Mouse (Mus musculus) CH12.LX (cell line): Measurements from ENCODE around the gene Gm20661.

Experiments used
- CHD1 ChIP-seq: IDR thresholded peaks from 2 replicates; pipeline ENCODE4 v1.6.1; 2012; ENCODE audit warnings: low read depth, low read length, improper control_type of control experiment, inconsistent platforms
- CHD2 ChIP-seq: IDR thresholded peaks from 2 replicates; pipeline ENCODE4 v1.6.1; 2011; ENCODE audit warnings: low read length, improper control_type of control experiment
- CTCF ChIP-seq, 2 experiments: IDR thresholded peaks in 1 of 2; conservative IDR thresholded peaks in 1 of 2; 2 replicates each; pipeline ENCODE4 v1.5.1; 2011 to 2012; ENCODE audit warnings: low read depth in 2 of 2, low read length in 2 of 2, improper control_type of control experiment in 1 of 2, inconsistent platforms in 1 of 2, mild to moderate bottlenecking in 1 of 2, moderate library complexity in 1 of 2
- E2F4 ChIP-seq: IDR thresholded peaks from 2 replicates; pipeline ENCODE4 v1.6.1; 2011; ENCODE audit warnings: low read depth, low read length, improper control_type of control experiment; ENCODE audit not compliant: insufficient replicate concordance
- EP300 ChIP-seq: IDR thresholded peaks from 2 replicates; pipeline ENCODE4 v1.6.1; 2011; ENCODE audit warnings: low read length, improper control_type of control experiment
- HCFC1 ChIP-seq: IDR thresholded peaks from 2 replicates; pipeline ENCODE4 v1.6.1; 2012; ENCODE audit warnings: low read depth, mild to moderate bottlenecking, inconsistent platforms, low read length, improper control_type of control experiment
- IRF4 ChIP-seq: IDR thresholded peaks from 2 replicates; pipeline ENCODE4 v1.6.1; 2014; ENCODE audit warnings: low read depth, mild to moderate bottlenecking, inconsistent platforms, low read length, improper control_type of control experiment
- MEF2A ChIP-seq: IDR thresholded peaks from 2 replicates; pipeline ENCODE4 v1.6.1; 2014; ENCODE audit warnings: low read depth, mild to moderate bottlenecking, inconsistent platforms, low read length, improper control_type of control experiment, borderline replicate concordance
- NRF1 ChIP-seq: IDR thresholded peaks from 2 replicates; pipeline ENCODE4 v1.6.1; 2014; ENCODE audit warnings: low read depth, mild to moderate bottlenecking, inconsistent platforms, low read length, improper control_type of control experiment, moderate library complexity
- RAD21 ChIP-seq: IDR thresholded peaks from 2 replicates; pipeline ENCODE4 v1.6.1; 2011; ENCODE audit warnings: low read depth, mild to moderate bottlenecking, low read length, improper control_type of control experiment, moderate library complexity
- RCOR1 ChIP-seq: conservative IDR thresholded peaks from 2 replicates; pipeline ENCODE4 v1.6.1; 2012; ENCODE audit warnings: low read depth, mild to moderate bottlenecking, inconsistent platforms, low read length, improper control_type of control experiment
- ZC3H11A ChIP-seq: IDR thresholded peaks from 2 replicates; pipeline ENCODE4 v1.6.1; 2012; ENCODE audit warnings: low read depth, mild to moderate bottlenecking, inconsistent platforms, low read length, improper control_type of control experiment

DNA sequence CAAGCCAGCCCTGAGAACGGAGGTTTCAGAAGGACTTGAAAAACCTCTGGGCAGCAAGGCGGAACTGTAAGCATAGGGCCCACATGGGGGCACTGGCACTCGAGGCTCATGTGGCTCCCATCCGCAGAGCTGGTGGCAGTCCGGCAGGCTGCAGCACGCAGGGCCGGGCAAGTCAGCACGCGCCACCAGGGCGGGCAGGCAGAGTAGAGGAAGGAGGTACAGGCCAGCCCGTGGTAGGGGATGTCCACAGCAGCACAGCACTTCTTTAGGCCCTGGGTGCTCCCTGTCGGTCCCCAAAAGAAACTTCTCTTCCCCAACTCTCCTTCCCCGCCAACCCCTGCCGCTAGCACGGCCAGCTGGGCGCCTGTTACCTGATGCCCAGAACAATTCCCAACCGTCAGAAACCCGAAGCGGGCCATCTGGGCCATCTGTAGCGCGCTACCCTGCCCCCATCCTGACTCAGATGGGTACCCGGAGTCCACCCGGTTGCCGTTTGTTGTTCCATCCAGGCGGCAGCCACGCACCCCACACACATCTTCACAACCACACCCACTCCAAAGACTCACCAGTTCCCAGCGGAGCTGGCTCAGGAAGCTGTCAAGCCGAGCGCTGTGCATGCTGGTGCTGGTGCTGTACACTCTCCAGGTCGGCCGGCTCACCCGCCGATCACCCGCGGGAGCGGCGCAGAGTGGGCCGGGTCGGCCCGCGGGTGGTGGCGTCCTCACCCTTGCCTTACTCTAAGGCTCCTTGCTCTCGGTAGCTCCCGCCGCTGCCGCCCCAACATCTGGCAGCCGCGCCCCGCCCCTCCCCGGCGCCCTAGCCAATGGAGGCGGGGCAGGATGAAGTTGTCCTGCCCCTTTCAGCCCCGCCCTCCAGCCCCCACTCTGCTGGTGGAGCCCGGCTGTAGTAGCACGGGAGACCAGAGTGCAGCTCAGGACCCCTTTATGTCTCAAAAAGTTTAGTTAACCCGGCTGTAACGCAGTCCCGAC is 2.6 kb downstream of the Gm20661 start, which contains the start of gene Inka1:
- TF ChIP-seq CTCF (conservative IDR thresholded peaks at IDR 0.05 in 1 of 2, IDR thresholded peaks at IDR 0.05 in 1 of 2; ENCODE audit: low read depth in 2 of 2, low read length in 2 of 2) (peak in 1 of 2 experiments; percentile 51; a peak in 2 of 4 replicates), RCOR1 (no peak; the same call in 1 of the 2 replicates), CHD1 (peak; percentile 98), RAD21 (no peak; the same call in none of the 2 replicates), EP300 (peak; percentile 25; the same call in 1 of the 2 replicates), NRF1 (no peak), IRF4 (peak; percentile 73), MEF2A (peak; percentile 70), HCFC1 (peak; percentile 46), ZC3H11A (no peak), CHD2 (no peak), E2F4 (no peak)
